Mouse (Mus musculus): ENCODE results near the gene Slc35f1. TPM values are rescaled to one million over a fixed set of nuclear protein-coding genes. Genes with fewer than 3 reads are reported as not detected.

Slc35f1 gene
- total and polyA plus RNA-seq, 2 experiments = not detected

DNA sequence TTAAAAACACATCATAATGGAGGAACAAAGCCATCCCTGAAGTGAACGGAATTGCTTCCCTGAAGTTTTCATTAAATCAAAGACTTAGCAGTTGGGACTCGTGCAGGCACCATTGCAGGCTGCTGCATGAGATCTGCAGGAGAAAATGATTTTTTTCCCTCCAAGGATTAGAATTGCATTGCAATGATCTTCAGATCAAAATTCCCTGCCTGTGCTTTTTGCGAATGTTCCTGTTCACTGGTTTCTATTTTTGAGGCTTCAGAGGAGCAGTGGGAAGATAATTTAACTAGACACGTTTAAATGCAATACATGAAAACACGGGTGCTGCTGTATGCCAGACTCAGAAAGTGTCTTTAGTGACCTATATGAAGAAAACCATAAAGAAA, 250.5 kb downstream of the Slc35f1 start:
- DNase-seq (ENCODE audit: extremely low read depth, low read depth, low spot score) = no peak
- H3K36me3 ChIP-seq (ENCODE audit: control insufficient read depth, insufficient read depth, low read length) = no peaks in the 10 kb centered on the region
- no peak overlapping the region for H3K27ac ChIP-seq (replicated peaks; ENCODE audit: insufficient read depth, low read depth, low read length)
- H3K9ac ChIP-seq (ENCODE audit: low read depth, low read length) = no peak overlapping the region
- 77% methylated on average over 5 of the region's 5 CpGs for WGBS
- H3K4me3 ChIP-seq (ENCODE audit: insufficient read depth, low read depth, low read length) = no peak overlapping the region
- no peaks in the 10 kb centered on the region for H3K4me1 ChIP-seq (ENCODE audit: control insufficient read depth, insufficient read depth, low read length)
- no peaks in the 10 kb centered on the region for H3K27me3 ChIP-seq (ENCODE audit: control insufficient read depth, insufficient read depth, low read length)
- no peak for TF ChIP-seq CTCF (IDR thresholded peaks at IDR 0.05; ENCODE audit: low read depth, low read length)
- no peak for TF ChIP-seq POLR2A (IDR thresholded peaks at IDR 0.05; ENCODE audit: extremely low read depth, insufficient read depth, low read length)
- no peaks in the 10 kb centered on the region for H3K79me2 ChIP-seq (ENCODE audit: control insufficient read depth, insufficient read depth, low read length)

GRCm38 (mm10) chr10:52952581-52952980, 262.2 kb downstream of the Slc35f1 start:
- Histone ChIP-seq H3K4me1 (ENCODE audit: control insufficient read depth, insufficient read depth, low read length) (no peaks in the 10 kb centered on the region), H3K79me2 (ENCODE audit: control insufficient read depth, insufficient read depth, low read length) (no peaks in the 10 kb centered on the region), H3K27me3 (ENCODE audit: control insufficient read depth, insufficient read depth, low read length) (no peaks in the 10 kb centered on the region), H3K4me3 (ENCODE audit: insufficient read depth, low read depth, low read length) (no peak overlapping the region), H3K27ac (replicated peaks; ENCODE audit: insufficient read depth, low read depth, low read length) (no peak overlapping the region), H3K9ac (ENCODE audit: low read depth, low read length) (no peak overlapping the region), H3K36me3 (ENCODE audit: control insufficient read depth, insufficient read depth, low read length) (no peaks in the 10 kb centered on the region)
- DNase-seq (ENCODE audit: extremely low read depth, low read depth, low spot score) = no peak
- 71% methylated on average over 3 of the region's 3 CpGs for WGBS
- TF ChIP-seq CTCF (IDR thresholded peaks at IDR 0.05; ENCODE audit: low read depth, low read length) (no peak), POLR2A (IDR thresholded peaks at IDR 0.05; ENCODE audit: extremely low read depth, insufficient read depth, low read length) (no peak)

DNA sequence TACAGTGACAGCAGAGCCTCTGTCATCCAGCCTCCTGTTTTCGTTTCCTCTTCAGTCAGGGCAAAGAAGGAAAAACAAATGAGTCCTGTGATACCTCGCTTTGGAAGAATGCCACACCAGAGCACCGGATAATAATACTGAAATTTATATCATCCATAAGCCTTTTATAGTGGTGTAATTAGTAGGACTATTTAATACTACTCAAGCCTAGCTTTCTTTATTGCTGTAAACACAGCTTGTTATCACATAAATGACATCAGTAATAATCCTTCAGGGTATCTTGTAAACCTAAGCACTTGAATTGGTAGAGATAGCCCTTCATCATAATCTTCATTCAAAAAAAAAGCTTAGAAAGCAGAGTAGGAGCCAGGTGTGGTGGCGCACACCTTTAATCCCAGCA, 266.4 kb downstream of the Slc35f1 start:
- Histone ChIP-seq H3K36me3 (ENCODE audit: control insufficient read depth, insufficient read depth, low read length) (no peaks in the 10 kb centered on the region), H3K27me3 (ENCODE audit: control insufficient read depth, insufficient read depth, low read length) (no peaks in the 10 kb centered on the region), H3K4me1 (ENCODE audit: control insufficient read depth, insufficient read depth, low read length) (no peaks in the 10 kb centered on the region), H3K9ac (ENCODE audit: low read depth, low read length) (no peak overlapping the region), H3K27ac (replicated peaks; ENCODE audit: insufficient read depth, low read depth, low read length) (no peak overlapping the region), H3K4me3 (ENCODE audit: insufficient read depth, low read depth, low read length) (no peak overlapping the region), H3K79me2 (ENCODE audit: control insufficient read depth, insufficient read depth, low read length) (no peaks in the 10 kb centered on the region)
- no peak for DNase-seq (ENCODE audit: extremely low read depth, low read depth, low spot score)
- TF ChIP-seq CTCF (IDR thresholded peaks at IDR 0.05; ENCODE audit: low read depth, low read length) (no peak), POLR2A (IDR thresholded peaks at IDR 0.05; ENCODE audit: extremely low read depth, insufficient read depth, low read length) (no peak)
- 75% methylated on average over 4 of the region's 4 CpGs for WGBS

- Histone ChIP-seq H3K4me1 (ENCODE audit: control insufficient read depth, insufficient read depth, low read length) (no peaks in the 10 kb centered on the region), H3K9ac (ENCODE audit: low read depth, low read length) (no peak overlapping the region), H3K27me3 (ENCODE audit: control insufficient read depth, insufficient read depth, low read length) (no peaks in the 10 kb centered on the region), H3K79me2 (ENCODE audit: control insufficient read depth, insufficient read depth, low read length) (no peaks in the 10 kb centered on the region), H3K27ac (replicated peaks; ENCODE audit: insufficient read depth, low read depth, low read length) (no peak overlapping the region), H3K4me3 (ENCODE audit: insufficient read depth, low read depth, low read length) (no peak overlapping the region), H3K36me3 (ENCODE audit: control insufficient read depth, insufficient read depth, low read length) (no peaks in the 10 kb centered on the region)
- DNase-seq (ENCODE audit: extremely low read depth, low read depth, low spot score) = no peak
- WGBS = 90% methylated on average over 1 of the region's 1 CpGs
- no peak for TF ChIP-seq POLR2A (IDR thresholded peaks at IDR 0.05; ENCODE audit: extremely low read depth, insufficient read depth, low read length)
- no peak for TF ChIP-seq CTCF (IDR thresholded peaks at IDR 0.05; ENCODE audit: low read depth, low read length)
These were observed 288.9 kb downstream of the Slc35f1 start for GRCm38 (mm10) chr10:52979251-52979650.

DNA sequence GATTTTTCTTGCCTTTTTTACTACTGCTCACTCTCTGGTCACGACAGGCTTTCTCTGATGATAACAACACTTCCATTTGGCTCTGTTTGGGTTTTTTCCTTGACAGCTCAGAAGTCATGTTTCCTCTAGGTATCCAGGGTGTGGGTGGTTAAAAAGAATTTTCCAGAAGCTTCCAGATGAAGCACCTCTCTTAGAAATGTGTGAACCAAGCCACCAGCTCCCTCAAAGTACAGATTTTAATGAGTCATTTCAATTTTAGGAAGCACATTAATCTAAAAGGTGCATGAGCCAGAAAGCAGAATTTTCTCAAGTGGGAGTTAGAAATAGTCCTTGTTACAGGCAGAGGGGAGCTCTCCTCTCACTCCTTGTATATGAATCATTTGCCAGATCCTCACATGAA, 292.5 kb downstream of the Slc35f1 start:
- no peak for DNase-seq (ENCODE audit: extremely low read depth, low read depth, low spot score)
- no peak overlapping the region for H3K27ac ChIP-seq (replicated peaks; ENCODE audit: insufficient read depth, low read depth, low read length)
- no peaks in the 10 kb centered on the region for H3K36me3 ChIP-seq (ENCODE audit: control insufficient read depth, insufficient read depth, low read length)
- H3K79me2 ChIP-seq (ENCODE audit: control insufficient read depth, insufficient read depth, low read length) = no peaks in the 10 kb centered on the region
- H3K9ac ChIP-seq (ENCODE audit: low read depth, low read length) = no peak overlapping the region
- H3K27me3 ChIP-seq (ENCODE audit: control insufficient read depth, insufficient read depth, low read length) = no peaks in the 10 kb centered on the region
- TF ChIP-seq CTCF (IDR thresholded peaks at IDR 0.05; ENCODE audit: low read depth, low read length) = no peak
- no peak for TF ChIP-seq POLR2A (IDR thresholded peaks at IDR 0.05; ENCODE audit: extremely low read depth, insufficient read depth, low read length)
- no peak overlapping the region for H3K4me3 ChIP-seq (ENCODE audit: insufficient read depth, low read depth, low read length)
- H3K4me1 ChIP-seq (ENCODE audit: control insufficient read depth, insufficient read depth, low read length) = no peaks in the 10 kb centered on the region
- 43% methylated on average over 1 of the region's 1 CpGs for WGBS

GRCm38 (mm10) chr10:52992246-52992645, 301.9 kb downstream of the Slc35f1 start:
- TF ChIP-seq CTCF (IDR thresholded peaks at IDR 0.05; ENCODE audit: low read depth, low read length) (no peak), POLR2A (IDR thresholded peaks at IDR 0.05; ENCODE audit: extremely low read depth, insufficient read depth, low read length) (no peak)
- Histone ChIP-seq H3K79me2 (ENCODE audit: control insufficient read depth, insufficient read depth, low read length) (no peaks in the 10 kb centered on the region), H3K4me1 (ENCODE audit: control insufficient read depth, insufficient read depth, low read length) (no peaks in the 10 kb centered on the region), H3K4me3 (ENCODE audit: insufficient read depth, low read depth, low read length) (no peak overlapping the region), H3K9ac (ENCODE audit: low read depth, low read length) (no peak overlapping the region), H3K36me3 (ENCODE audit: control insufficient read depth, insufficient read depth, low read length) (no peaks in the 10 kb centered on the region), H3K27me3 (ENCODE audit: control insufficient read depth, insufficient read depth, low read length) (no peaks in the 10 kb centered on the region), H3K27ac (replicated peaks; ENCODE audit: insufficient read depth, low read depth, low read length) (no peak overlapping the region)
- DNase-seq (ENCODE audit: extremely low read depth, low read depth, low spot score) = no peak
- 54% methylated on average over 2 of the region's 2 CpGs for WGBS

Data from liver, adult 2 months (tissue).